Comparison of ENCODE assay signal across 11 mouse cellular contexts in genomic region chr4:143219316-143219751, GRCm38 (mm10). TPM values are rescaled to one million over a fixed set of nuclear protein-coding genes. Genes with fewer than 3 reads are reported as not detected.
DNase-seq lines count a peak whose midpoint lies in the region; ATAC-seq lines count a peak whose summit lies in the region.
"Had no signal": no experiment of that assay in that cellular context is flagged by ENCODE, and none has a peak within 500 bp of the region (broad histone marks: within the 10 kb centered on the region; RNA-seq: fewer than 3 reads in every experiment).

No protein-coding gene starts in this region.

- no peaks in the 10 kb centered on the region for H3K27me3 ChIP-seq in embryonic facial prominence, embryonic 11.5 days (ENCODE audit: control insufficient read depth, insufficient read depth, low read length)
- no peaks in the 10 kb centered on the region for H3K27me3 ChIP-seq in neural tube, embryonic 14.5 days (ENCODE audit: control insufficient read depth, insufficient read depth, low read length)
- H3K27me3 ChIP-seq: embryonic facial prominence, embryonic 12.5 days had no signal

- H3K27ac ChIP-seq in embryonic facial prominence, embryonic 11.5 days (replicated peaks; ENCODE audit: low read depth, low read length), result no peak overlapping the region
- H3K27ac ChIP-seq in neural tube, embryonic 14.5 days (ENCODE audit: low read depth, low read length), result peak overlapping the region; percentile 78
- H3K27ac ChIP-seq: embryonic facial prominence, embryonic 12.5 days had no signal

- no peak overlapping the region for H3K9ac ChIP-seq in embryonic facial prominence, embryonic 11.5 days (replicated peaks; ENCODE audit: low read length)
- peak overlapping the region; percentile 32; the same call in 1 of the 2 replicates for H3K9ac ChIP-seq in neural tube, embryonic 14.5 days (replicated peaks; ENCODE audit: low read depth, low read length)
- H3K9ac ChIP-seq: embryonic facial prominence, embryonic 12.5 days had no signal

- no peaks in the 10 kb centered on the region for H3K9me3 ChIP-seq in embryonic facial prominence, embryonic 11.5 days (replicated peaks; ENCODE audit: control insufficient read depth, low read length)
- no peaks in the 10 kb centered on the region for H3K9me3 ChIP-seq in neural tube, embryonic 14.5 days (ENCODE audit: control insufficient read depth, low read length)
- H3K9me3 ChIP-seq: embryonic facial prominence, embryonic 12.5 days had no signal

- H3K4me1 ChIP-seq in embryonic facial prominence, embryonic 11.5 days (ENCODE audit: control insufficient read depth, insufficient read depth, low read length), result no peaks in the 10 kb centered on the region
- peaks cover 4% of the 10 kb centered on the region; the same call in 1 of the 2 replicates for H3K4me1 ChIP-seq in neural tube, embryonic 14.5 days (ENCODE audit: control insufficient read depth, insufficient read depth, low read length)
- H3K4me1 ChIP-seq: embryonic facial prominence, embryonic 12.5 days had no signal

- no peak overlapping the region for H3K4me3 ChIP-seq in embryonic facial prominence, embryonic 11.5 days (ENCODE audit: low read depth, low read length)
- 0 out of 2 replicates have a peak overlapping the region, but pooled peaks have one; percentile 5 for H3K4me3 ChIP-seq in neural tube, embryonic 14.5 days (ENCODE audit: low read depth, low read length)
- H3K4me3 ChIP-seq: embryonic facial prominence, embryonic 12.5 days had no signal

- no peaks in the 10 kb centered on the region for H3K36me3 ChIP-seq in embryonic facial prominence, embryonic 11.5 days (replicated peaks; ENCODE audit: control insufficient read depth, insufficient read depth, low read depth, low read length)
- no peaks in the 10 kb centered on the region for H3K36me3 ChIP-seq in neural tube, embryonic 14.5 days (ENCODE audit: control insufficient read depth, insufficient read depth, low read length)
- H3K36me3 ChIP-seq: embryonic facial prominence, embryonic 12.5 days had no signal

- ATAC-seq in frontal cortex, adult (ENCODE audit: low TSS enrichment), result peak; percentile 38; the same call in 1 of the 2 replicates
- ATAC-seq in embryonic facial prominence, embryonic 11.5 days (replicated peaks; ENCODE audit: insufficient number of reproducible peaks, low FRiP score, low TSS enrichment, low read depth), result 0 out of 2 replicates have a peak, but pooled peaks have one; percentile 39
- peak; percentile 92; the same call in 1 of the 2 replicates for ATAC-seq in neural tube, embryonic 14.5 days (ENCODE audit: low read depth)
- no peak for ATAC-seq in monocyte, adult 5-6 weeks (replicated peaks; ENCODE audit: insufficient number of reproducible peaks, low FRiP score, low TSS enrichment, poor library complexity, severe bottlenecking)

- WGBS in embryonic facial prominence, embryonic 11.5 days, result 66% methylated on average over 9 of the region's 9 CpGs
- 7% methylated on average over 9 of the region's 9 CpGs for WGBS in neural tube, embryonic 14.5 days

- DNase-seq in frontal cortex, postnatal 14 days (ENCODE audit: low spot score in 2 of 2), result no peak
- DNase-seq in embryonic facial prominence, embryonic 11.5 days (ENCODE audit: low spot score), result no peak
- DNase-seq in induced T-regulatory cell, adult 2 months (ENCODE audit: low read depth), result peak; percentile 86
- no peak for DNase-seq in lung, postnatal 4 days
- no peak for DNase-seq in adrenal gland, postnatal 4 days (ENCODE audit: low spot score in 2 of 2)
- DNase-seq: right cerebral cortex, postnatal 25 days had no signal

- no peak overlapping the region for H3K4me2 ChIP-seq in embryonic facial prominence, embryonic 11.5 days (ENCODE audit: low read depth, low read length)
- H3K4me2 ChIP-seq in neural tube, embryonic 14.5 days (ENCODE audit: low read depth, low read length), result peak overlapping the region; percentile 38
- H3K4me2 ChIP-seq: embryonic facial prominence, embryonic 12.5 days; heart, embryonic 11.5 days had no signal

RNA-seq across cellular contexts. Expression of gene Prdm2, which starts 6.5 kb away (rescaled TPM):
- polyA plus RNA-seq in embryonic facial prominence, embryonic 11.5 days (2014; fragmentation: Nextera tagmentation; extraction: Ambion mirVana), result 11.5 and 13.2 TPM in 2 replicates
- polyA plus RNA-seq in neural tube, embryonic 14.5 days (2014; fragmentation: Nextera tagmentation; extraction: Ambion mirVana), result 17.1 and 17.8 TPM in 2 replicates
- total RNA-seq in monocyte, adult 5-6 weeks (2017), result 26.7 to 41.5 TPM (median 30.2 TPM) in 3 replicates
- 10 to 100 TPM; 32.1 to 33.9 TPM for total RNA-seq in adrenal gland, postnatal 4 days (2021)
